Mouse (Mus musculus): ENCODE data around the gene Nr6a1. TPM values are rescaled to one million over a fixed set of nuclear protein-coding genes. Genes with fewer than 3 reads are reported as not detected.

The Nr6a1 gene
- total and polyA plus RNA-seq, 3 experiments: 5.6 to 6.1 (median 5.8) TPM

GRCm38 (mm10) chr2:38835489-38835888 is 92.0 kb downstream of the Nr6a1 start:
- H3K36me3 ChIP-seq (replicated peaks in 1 of 2; ENCODE audit: control insufficient read depth in 1 of 2, insufficient read depth in 1 of 2, low read length in 1 of 2): no peaks in the 10 kb centered on the region
- no peak overlapping the region for H3K9ac ChIP-seq (ENCODE audit: insufficient read depth, low read depth)
- no peaks in the 10 kb centered on the region for H3K27me3 ChIP-seq (replicated peaks)
- no peak overlapping the region for H3K4me3 ChIP-seq (replicated peaks in 1 of 3; ENCODE audit: low read depth in 2 of 3, low read length in 2 of 3, poor library complexity in 1 of 3)
- no peak overlapping the region for H3K4me2 ChIP-seq (ENCODE audit: insufficient read depth, low read depth, poor library complexity, severe bottlenecking)
- H3K79me2 ChIP-seq (replicated peaks; ENCODE audit: control insufficient read depth, extremely low read depth, insufficient read depth, poor library complexity, severe bottlenecking): no peaks in the 10 kb centered on the region
- TF ChIP-seq NRF1 (IDR thresholded peaks at IDR 0.05; ENCODE audit: low read depth, low read length) (no peak), BHLHE40 (IDR thresholded peaks at IDR 0.05; ENCODE audit: low read depth, low read length) (no peak), ELF1 (IDR thresholded peaks at IDR 0.05; ENCODE audit: low read depth, low read length) (no peak), PAX5 (IDR thresholded peaks at IDR 0.05; ENCODE audit: low read length) (no peak), CHD2 (IDR thresholded peaks at IDR 0.05; ENCODE audit: low read length) (no peak), CTCF (conservative IDR thresholded peaks at IDR 0.05 in 1 of 2, IDR thresholded peaks at IDR 0.05 in 1 of 2; ENCODE audit: low read depth in 2 of 2, low read length in 2 of 2) (no peak), TCF12 (IDR thresholded peaks at IDR 0.05; ENCODE audit: low read depth, low read length) (no peak)
- no peaks in the 10 kb centered on the region for H3K4me1 ChIP-seq (ENCODE audit: control insufficient read depth in 1 of 2, insufficient read depth in 2 of 2)
- DNase-seq (ENCODE audit: extremely low read depth): no peak
- dilution Hi-C loops (cut with MboI; ENCODE audit: extremely low pct_ligation_motif_present, extremely low pct_unique_long_range_greater_than_20kb, low sequenced_read_pairs): no loop called here
- in situ Hi-C loops (cut with MboI; ENCODE audit: low pct_ligation_motif_present, low pct_unique_long_range_greater_than_20kb, low sequenced_read_pairs): no loop called here
- H3K9me3 ChIP-seq (replicated peaks; ENCODE audit: low read length): no peaks in the 10 kb centered on the region
- no peak overlapping the region for H3K27ac ChIP-seq (ENCODE audit: insufficient read depth, low read depth)

- Histone ChIP-seq H3K4me1 (ENCODE audit: control insufficient read depth in 1 of 2, insufficient read depth in 2 of 2) (peaks cover 0 to 7% of the 10 kb centered on the region in 2 experiments; a peak in 1 of 4 replicates), H3K9ac (ENCODE audit: insufficient read depth, low read depth) (no peak overlapping the region), H3K79me2 (replicated peaks; ENCODE audit: control insufficient read depth, extremely low read depth, insufficient read depth, poor library complexity, severe bottlenecking) (no peaks in the 10 kb centered on the region), H3K4me2 (ENCODE audit: insufficient read depth, low read depth, poor library complexity, severe bottlenecking) (no peak overlapping the region), H3K9me3 (replicated peaks; ENCODE audit: low read length) (no peaks in the 10 kb centered on the region), H3K36me3 (replicated peaks in 1 of 2; ENCODE audit: control insufficient read depth in 1 of 2, insufficient read depth in 1 of 2, low read length in 1 of 2) (no peaks in the 10 kb centered on the region), H3K27me3 (replicated peaks) (no peaks in the 10 kb centered on the region), H3K27ac (ENCODE audit: insufficient read depth, low read depth) (no peak overlapping the region), H3K4me3 (replicated peaks in 1 of 3; ENCODE audit: low read depth in 2 of 3, low read length in 2 of 3, poor library complexity in 1 of 3) (no peak overlapping the region)
- TF ChIP-seq KAT2A (IDR thresholded peaks at IDR 0.05; ENCODE audit: insufficient replicate concordance, low read length) (no peak), MAZ (IDR thresholded peaks at IDR 0.05; ENCODE audit: low read depth, low read length) (no peak), CHD2 (IDR thresholded peaks at IDR 0.05; ENCODE audit: low read length) (no peak), ZMIZ1 (IDR thresholded peaks at IDR 0.05; ENCODE audit: low read depth, low read length) (no peak), JUN (IDR thresholded peaks at IDR 0.05; ENCODE audit: insufficient read depth, low read depth, low read length) (no peak), RAD21 (IDR thresholded peaks at IDR 0.05; ENCODE audit: low read depth, low read length) (peak; percentile 8), SMC3 (IDR thresholded peaks at IDR 0.05; ENCODE audit: low read depth, low read length) (peak; percentile 41), NRF1 (IDR thresholded peaks at IDR 0.05; ENCODE audit: low read depth, low read length) (no peak), ETS1 (conservative IDR thresholded peaks at IDR 0.05; ENCODE audit: low read depth, low read length) (no peak), MAX (IDR thresholded peaks at IDR 0.05; ENCODE audit: low read length) (no peak), CTCF (conservative IDR thresholded peaks at IDR 0.05 in 1 of 2, IDR thresholded peaks at IDR 0.05 in 1 of 2; ENCODE audit: low read depth in 2 of 2, low read length in 2 of 2) (peak in 1 of 2 experiments; percentile 45; a peak in 2 of 4 replicates), MYC (IDR thresholded peaks at IDR 0.05; ENCODE audit: low read depth, low read length) (0 out of 2 replicates have a peak, but pooled peaks have one; percentile 54)
- dilution Hi-C loops (cut with MboI; ENCODE audit: extremely low pct_ligation_motif_present, extremely low pct_unique_long_range_greater_than_20kb, low sequenced_read_pairs): no loop called here
- in situ Hi-C loops (cut with MboI; ENCODE audit: low pct_ligation_motif_present, low pct_unique_long_range_greater_than_20kb, low sequenced_read_pairs): no loop called here
- DNase-seq (ENCODE audit: extremely low read depth): no peak
Measured at GRCm38 (mm10) chr2:38831976-38832375, 95.5 kb downstream of the Nr6a1 start.
